ENCODE assay signal across 14 mouse cellular contexts in the genomic region with DNA sequence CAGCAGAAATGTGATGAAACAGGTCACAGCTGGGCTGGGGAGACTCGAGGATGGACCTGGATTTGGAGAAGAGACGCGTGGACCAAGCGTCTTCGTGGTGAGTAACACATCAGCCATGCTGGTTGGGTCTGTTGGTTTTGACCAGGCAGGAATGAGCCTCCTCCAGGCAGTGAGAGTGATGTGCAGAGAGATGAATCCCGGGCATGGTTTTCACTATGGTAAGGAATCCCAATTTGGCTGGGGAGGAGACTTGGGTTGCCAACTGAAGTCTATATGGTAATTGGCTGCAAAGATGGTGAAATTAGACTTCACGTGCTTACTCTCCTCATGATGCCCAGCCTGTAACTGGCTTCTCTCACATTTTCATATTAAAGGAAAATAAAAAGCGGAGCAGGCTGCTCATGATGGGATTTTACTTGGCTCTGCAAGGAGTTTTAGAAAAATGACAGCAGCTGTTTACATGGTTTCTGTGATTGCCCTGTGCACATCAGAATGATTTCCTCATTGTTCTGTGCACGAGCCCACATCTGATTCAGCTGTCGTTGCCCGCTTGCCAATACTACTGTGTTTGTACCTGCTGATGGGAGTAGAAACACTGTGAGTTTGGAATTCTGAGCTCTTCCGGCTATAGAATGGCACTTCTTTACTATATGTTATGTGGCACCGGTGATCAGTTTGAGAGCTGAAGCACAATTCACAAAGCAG.
DNase-seq lines count a peak whose midpoint lies in the region; ATAC-seq and TF ChIP-seq lines count a peak whose summit lies in the region.
"Had no signal": no experiment of that assay in that cellular context is flagged by ENCODE, and none has a peak within 500 bp of the region (broad histone marks: within the 10 kb centered on the region; RNA-seq: fewer than 3 reads in every experiment).

No protein-coding gene starts in this region.

- H3K4me1 ChIP-seq in midbrain, embryonic 14.5 days (ENCODE audit: control insufficient read depth, insufficient read depth, low read length) = 0 out of 2 replicates have a peak, but pooled peaks cover 18% of the 10 kb centered on the region
- H3K4me1 ChIP-seq in heart, embryonic 11.5 days (ENCODE audit: control insufficient read depth, insufficient read depth, low read length) = peaks cover 4% of the 10 kb centered on the region

- DNase-seq in cerebellum, postnatal 25 days = peak; percentile 40 to 44
- no peak for DNase-seq in cerebellum, postnatal 4 days (ENCODE audit: low spot score in 2 of 2)
- DNase-seq in left cerebral cortex, adult 2 months (ENCODE audit: extremely low spot score in 1 of 2, low spot score in 2 of 2) = peak in 1 of 2 experiments; percentile 18
- no peak for DNase-seq in left cerebral cortex, postnatal 10 days (ENCODE audit: extremely low spot score in 1 of 2, low spot score in 2 of 2)
- peak; percentile 48 for DNase-seq in brain, adult 2 months (ENCODE audit: low read depth, low spot score)
- DNase-seq in midbrain, embryonic 14.5 days = no peak
- DNase-seq in lung, postnatal 4 days = no peak
- DNase-seq: embryo, embryonic 11 days; heart, adult 11 months; heart, postnatal 14 days; kidney, adult 2 months had no signal

- intact Hi-C loops in left cerebral cortex, adult 2 months (cut with DNase I) = no loop called here
- intact Hi-C loops in left cerebral cortex, postnatal 10 days (cut with DNase I) = no loop called here

- no peaks in the 10 kb centered on the region for H3K27me3 ChIP-seq in midbrain, embryonic 14.5 days (ENCODE audit: control insufficient read depth, insufficient read depth, low read length)
- H3K27me3 ChIP-seq in heart, embryonic 11.5 days (ENCODE audit: control insufficient read depth, insufficient read depth, low read length) = no peaks in the 10 kb centered on the region
- H3K27me3 ChIP-seq: lung, embryonic 15.5 days had no signal

- peak overlapping the region; percentile 31 for H3K4me3 ChIP-seq in left cerebral cortex, adult 2 months
- H3K4me3 ChIP-seq in midbrain, embryonic 14.5 days (replicated peaks; ENCODE audit: low read depth, low read length) = no peak overlapping the region
- H3K4me3 ChIP-seq in heart, embryonic 11.5 days (ENCODE audit: low read depth, low read length) = no peak overlapping the region
- H3K4me3 ChIP-seq: lung, embryonic 15.5 days had no signal

- H3K9me3 ChIP-seq in midbrain, embryonic 14.5 days (ENCODE audit: control insufficient read depth, low read length) = no peaks in the 10 kb centered on the region
- H3K9me3 ChIP-seq in heart, embryonic 11.5 days (replicated peaks; ENCODE audit: control insufficient read depth, low read length) = no peaks in the 10 kb centered on the region
- H3K9me3 ChIP-seq: lung, embryonic 15.5 days had no signal

- no peak overlapping the region for H3K4me2 ChIP-seq in midbrain, embryonic 14.5 days (ENCODE audit: low read length)
- H3K4me2 ChIP-seq in heart, embryonic 11.5 days = no peak overlapping the region
- H3K4me2 ChIP-seq: lung, embryonic 15.5 days had no signal

- no peaks in the 10 kb centered on the region for H3K36me3 ChIP-seq in midbrain, embryonic 14.5 days (ENCODE audit: control insufficient read depth, insufficient read depth, low read length)
- no peaks in the 10 kb centered on the region for H3K36me3 ChIP-seq in heart, embryonic 11.5 days (ENCODE audit: control insufficient read depth, insufficient read depth, low read length)
- H3K36me3 ChIP-seq: lung, embryonic 15.5 days had no signal

- peak overlapping the region; percentile 13; the same call in 1 of the 2 replicates for H3K27ac ChIP-seq in left cerebral cortex, adult 2 months
- peak overlapping the region; percentile 55 for H3K27ac ChIP-seq in midbrain, embryonic 14.5 days (replicated peaks; ENCODE audit: low read depth, low read length)
- no peak overlapping the region for H3K27ac ChIP-seq in heart, embryonic 11.5 days (ENCODE audit: low read depth, low read length)
- H3K27ac ChIP-seq: lung, embryonic 15.5 days had no signal

- peak; percentile 19 for TF ChIP-seq CTCF in left cerebral cortex, adult 2 months (IDR thresholded peaks at IDR 0.05)

- ATAC-seq in midbrain, embryonic 14.5 days (ENCODE audit: low FRiP score, low TSS enrichment) = no peak
- no peak for ATAC-seq in heart, embryonic 11.5 days (replicated peaks; ENCODE audit: insufficient number of reproducible peaks, low FRiP score, low TSS enrichment)
- ATAC-seq: activated CD4-positive, CD25-positive, alpha-beta regulatory T cell, adult 4 months had no signal

- no peak overlapping the region for H3K9ac ChIP-seq in midbrain, embryonic 14.5 days (replicated peaks; ENCODE audit: low read length)
- no peak overlapping the region for H3K9ac ChIP-seq in heart, embryonic 11.5 days (ENCODE audit: low read depth, low read length)
- H3K9ac ChIP-seq: lung, embryonic 15.5 days had no signal

- 77% methylated on average over 13 of the region's 13 CpGs for WGBS in midbrain, embryonic 14.5 days
- 85% methylated on average over 13 of the region's 13 CpGs for WGBS in heart, embryonic 11.5 days (ENCODE audit: insufficient replicate concordance)

Comparison
In these comparisons a context has a peak if more than half of its experiments do, and no peak if none do; other contexts are left out.
1. DNase-seq: peak in cerebellum, postnatal 25 days (2 of 2) and brain, adult 2 months (single experiment); none in cerebellum, postnatal 4 days (0 of 2), left cerebral cortex, postnatal 10 days (0 of 2), midbrain, embryonic 14.5 days (single experiment) and lung, postnatal 4 days (0 of 2).